Mouse (Mus musculus) lung, embryonic 16.5 days (tissue): ENCODE results near the gene Fstl1. TPM values are rescaled to one million over a fixed set of nuclear protein-coding genes. Genes with fewer than 3 reads are reported as not detected.
A peak's percentile ranks its signal among the peaks of the same experiment; 100 is the strongest.

ENCODE experiments used
- ATAC-seq: fragments of 200-750 bp; cut with Nextera tagmentation; 2 replicates; pipeline ENCODE4 v1.8.0; 2017; ENCODE audit warnings: low read depth, mild to moderate bottlenecking, moderate library complexity
- H3K27ac ChIP-seq: fragments of 300-500 bp; sonication (generic); 2 replicates; pipeline ENCODE4 v1.5.1; 2014; ENCODE audit warnings: mild to moderate bottlenecking, control low read depth, low read length
- H3K27me3 ChIP-seq: fragments of 300-500 bp; sonication (generic); 2 replicates; pipeline ENCODE4 v1.6.1; 2014; ENCODE audit warnings: low read depth, low read length, mixed read lengths; ENCODE audit not compliant: control insufficient read depth, insufficient read depth
- H3K36me3 ChIP-seq: fragments of 300-500 bp; sonication (generic); 2 replicates; pipeline ENCODE4 v1.6.1; 2014; ENCODE audit warnings: low read length; ENCODE audit not compliant: control insufficient read depth, insufficient read depth
- H3K4me1 ChIP-seq: fragments of 300-500 bp; sonication (generic); replicated peaks from 2 replicates; pipeline ENCODE4 v1.6.1; 2014; ENCODE audit warnings: low read length, mixed read lengths; ENCODE audit not compliant: control insufficient read depth, insufficient read depth
- H3K4me2 ChIP-seq: fragments of 300-500 bp; sonication (generic); 2 replicates; pipeline ENCODE4 v1.6.1; 2014; ENCODE audit warnings: low read depth, low read length, control low read depth
- H3K4me3 ChIP-seq: fragments of 300-500 bp; sonication (generic); 2 replicates; pipeline ENCODE4 v1.5.1; 2014; ENCODE audit warnings: mild to moderate bottlenecking, low read length, control low read depth
- H3K9ac ChIP-seq: fragments of 300-500 bp; sonication (generic); 2 replicates; pipeline ENCODE4 v1.6.1; 2014; ENCODE audit warnings: low read length, control low read depth
- H3K9me3 ChIP-seq: fragments of 300-500 bp; sonication (generic); 2 replicates; pipeline ENCODE4 v1.6.1; 2016; ENCODE audit warnings: low read length; ENCODE audit not compliant: control insufficient read depth
- WGBS: fragments of 180-500 bp; shearing (Covaris S2); extraction: QIAGEN DNeasy Blood & Tissue Kit; methylation state at CpG from one replicate; pipeline ENCODE4 v1.1.7; 2014; 5-methylcytosine and 5-hydroxymethylcytosine counted together
- polyA plus RNA-seq: library from polyadenylated mRNA; unstranded; fragments of >200 nt; fragmentation: Nextera tagmentation; extraction: Ambion mirVana; gene quantifications from 2 replicates; pipeline ENCODE4 v1.2.1, GENCODE M21; 2015

The Fstl1 gene
- polyA plus RNA-seq, result 617 and 655 TPM in 2 replicates

DNA sequence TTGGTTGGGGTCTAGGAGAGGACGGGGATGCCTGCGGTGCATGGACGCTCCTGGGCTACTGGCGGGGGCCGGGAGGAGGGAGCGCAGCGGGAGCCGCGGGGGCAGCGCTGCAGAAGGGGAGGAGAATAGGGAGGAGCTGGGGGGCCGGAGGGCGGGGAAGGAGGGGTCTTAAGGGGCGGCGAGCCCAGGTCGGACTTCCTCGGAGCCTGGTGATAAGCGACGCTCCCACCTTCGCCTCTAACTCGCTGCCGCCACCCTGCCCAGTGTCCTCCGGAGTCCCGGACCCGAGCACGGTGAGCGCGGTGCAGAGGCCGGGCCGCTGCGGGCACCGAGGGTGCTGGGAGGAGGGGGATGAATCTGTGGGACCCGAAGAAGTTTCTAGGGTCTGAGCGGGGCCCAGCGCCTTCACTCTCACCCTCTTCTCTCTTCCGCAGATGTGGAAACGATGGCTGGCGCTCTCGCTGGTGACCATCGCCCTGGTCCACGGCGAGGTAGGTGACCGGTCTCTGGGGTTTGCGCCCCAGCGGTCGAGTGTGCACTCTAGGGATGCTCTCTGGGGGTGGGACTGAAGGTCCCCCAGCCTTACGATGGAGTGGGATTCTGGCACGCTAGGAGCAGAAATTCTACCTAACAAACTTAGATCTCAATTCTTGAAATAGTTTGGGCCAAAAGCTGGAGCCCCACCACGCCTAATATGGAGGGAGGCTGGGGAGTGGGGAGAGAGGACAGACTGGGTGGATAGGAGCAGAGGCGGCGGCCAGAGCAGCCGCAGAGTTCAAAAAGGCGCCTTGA is at the start of gene Fstl1:
Fstl1 (plus strand) TSS at position 14 of the 792 bp plus-strand sequence.
- Histone ChIP-seq H3K4me2 (peak within 1 kb of the TSS; percentile 84), H3K4me3 (peak within 1 kb of the TSS; percentile 95), H3K27ac (peak within 1 kb of the TSS; percentile 94), H3K4me1 (peaks cover 27% of the 10 kb centered on the region), H3K9me3 (no peaks in the 10 kb centered on the region), H3K36me3 (peaks cover 2% of the 10 kb centered on the region; the same call in 1 of the 2 replicates), H3K27me3 (no peaks in the 10 kb centered on the region), H3K9ac (peak within 1 kb of the TSS; percentile 98)
- peak; percentile 88 for ATAC-seq
- WGBS, result under 1% methylated on average over 45 of the region's 52 CpGs

DNA sequence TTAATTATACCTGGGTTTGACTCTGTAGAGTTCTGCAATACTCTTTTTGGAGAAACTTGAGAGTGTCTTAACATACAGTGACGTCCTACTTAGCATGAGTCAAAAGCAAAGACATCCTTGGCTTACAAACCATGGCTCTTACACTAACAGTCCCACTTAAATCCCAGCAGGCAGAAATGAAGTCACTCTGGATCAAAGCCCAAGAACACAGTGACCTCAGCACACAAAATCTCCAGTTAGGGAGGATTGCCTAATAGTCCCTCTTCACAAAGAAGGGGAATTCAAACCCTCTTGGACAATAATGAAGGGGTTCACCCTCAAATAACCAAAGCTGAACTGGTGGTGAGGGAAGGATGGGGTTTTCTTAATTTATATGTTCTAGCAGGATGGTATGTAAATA is 48.0 kb upstream of the Fstl1 start:
- H3K9ac ChIP-seq, result no peak overlapping the region
- H3K4me1 ChIP-seq, result peaks cover 26% of the 10 kb centered on the region
- 26% methylated on average over 1 of the region's 1 CpGs for WGBS
- no peaks in the 10 kb centered on the region for H3K9me3 ChIP-seq
- H3K36me3 ChIP-seq, result no peaks in the 10 kb centered on the region
- no peak overlapping the region for H3K4me3 ChIP-seq
- ATAC-seq, result 0 out of 2 replicates have a peak, but pooled peaks have one; percentile 26
- H3K27me3 ChIP-seq, result no peaks in the 10 kb centered on the region
- H3K4me2 ChIP-seq, result no peak overlapping the region
- no peak overlapping the region for H3K27ac ChIP-seq

DNA sequence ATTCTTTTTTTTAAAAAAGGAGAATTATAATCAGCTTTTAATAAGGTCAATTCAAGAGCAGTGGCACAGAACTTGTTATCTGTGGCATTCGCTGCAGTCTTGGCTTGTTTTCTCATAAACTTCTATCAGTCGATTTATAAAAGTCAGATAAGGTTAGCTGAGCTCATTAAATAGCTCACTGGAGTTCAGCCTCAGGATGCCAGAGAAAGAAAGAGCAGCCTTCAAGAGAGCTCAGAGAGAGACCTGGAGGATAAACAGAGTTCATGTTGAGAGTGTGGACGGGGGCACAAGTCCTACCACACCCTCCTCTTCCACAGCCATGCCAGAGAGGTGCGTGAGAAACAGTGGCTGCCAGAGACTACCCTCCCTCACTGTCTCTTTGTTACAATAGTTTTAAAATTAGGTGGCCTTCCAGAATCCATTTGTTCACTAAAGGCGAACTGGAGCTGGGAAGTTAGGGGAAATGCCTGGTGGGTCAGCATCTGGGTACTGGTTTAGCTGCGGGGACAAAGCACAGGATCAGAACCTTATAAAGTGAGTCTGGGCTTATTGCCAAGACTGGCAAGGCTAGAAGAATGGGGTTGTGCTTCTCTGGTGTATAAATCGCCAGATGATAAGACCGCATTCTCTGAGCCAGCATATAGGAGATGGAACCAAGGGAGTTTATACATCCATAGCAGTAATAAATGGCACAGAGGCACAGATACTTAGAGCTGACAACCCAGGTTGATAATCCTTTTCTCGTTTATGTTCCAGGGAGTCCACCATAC is 47.1 kb upstream of the Fstl1 start:
- no peak overlapping the region for H3K4me3 ChIP-seq
- no peaks in the 10 kb centered on the region for H3K9me3 ChIP-seq
- H3K27me3 ChIP-seq, result no peaks in the 10 kb centered on the region
- H3K4me2 ChIP-seq, result no peak overlapping the region
- H3K36me3 ChIP-seq, result no peaks in the 10 kb centered on the region
- WGBS, result 31% methylated on average over 9 of the region's 9 CpGs
- 0 out of 2 replicates have a peak, but pooled peaks have one; percentile 36 for ATAC-seq
- 0 out of 2 replicates have a peak overlapping the region, but pooled peaks have one; percentile 10 for H3K9ac ChIP-seq
- peak overlapping the region; percentile 65 for H3K27ac ChIP-seq
- peaks cover 26% of the 10 kb centered on the region for H3K4me1 ChIP-seq

DNA sequence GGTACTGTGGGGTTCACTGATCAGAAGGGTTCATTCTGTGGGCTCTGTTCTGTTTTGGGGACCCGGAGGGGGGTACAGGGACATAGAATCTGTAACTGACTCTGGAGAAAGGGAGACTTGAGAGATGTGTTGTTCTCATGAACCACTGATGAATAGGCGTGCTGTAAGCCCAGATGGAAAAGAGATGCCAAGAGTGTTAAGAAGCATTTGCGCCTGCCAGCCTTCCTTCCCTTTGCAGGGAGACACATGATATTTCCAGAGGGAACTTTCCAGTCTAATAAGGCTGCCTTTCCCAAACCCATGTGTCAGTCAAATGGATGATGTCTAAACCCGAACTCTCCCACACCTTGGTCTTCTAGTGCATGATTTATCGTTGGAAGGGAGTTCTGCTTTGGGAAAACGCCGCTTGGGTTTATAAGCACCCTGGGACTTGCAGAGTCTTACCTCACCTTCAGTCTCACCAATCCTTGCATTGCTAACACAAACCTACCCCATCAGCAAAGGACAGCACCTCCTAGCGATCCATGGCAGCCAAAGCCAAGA is 46.3 kb upstream of the Fstl1 start:
- H3K27me3 ChIP-seq, result no peaks in the 10 kb centered on the region
- H3K9ac ChIP-seq, result no peak overlapping the region
- H3K4me1 ChIP-seq, result peaks cover 26% of the 10 kb centered on the region
- no peaks in the 10 kb centered on the region for H3K36me3 ChIP-seq
- H3K4me3 ChIP-seq, result no peak overlapping the region
- 77% methylated on average over 8 of the region's 8 CpGs for WGBS
- no peak overlapping the region for H3K4me2 ChIP-seq
- no peak for ATAC-seq
- no peak overlapping the region for H3K27ac ChIP-seq
- H3K9me3 ChIP-seq, result no peaks in the 10 kb centered on the region

GRCm38 (mm10) chr16:37731431-37731830 is 45.2 kb upstream of the Fstl1 start:
- Histone ChIP-seq H3K27me3 (no peaks in the 10 kb centered on the region), H3K27ac (peak overlapping the region; percentile 19), H3K4me1 (peaks cover 26% of the 10 kb centered on the region), H3K9ac (no peak overlapping the region), H3K4me2 (no peak overlapping the region), H3K4me3 (no peak overlapping the region), H3K36me3 (no peaks in the 10 kb centered on the region), H3K9me3 (no peaks in the 10 kb centered on the region)
- WGBS, result 26% methylated on average over 4 of the region's 4 CpGs
- no peak for ATAC-seq

DNA sequence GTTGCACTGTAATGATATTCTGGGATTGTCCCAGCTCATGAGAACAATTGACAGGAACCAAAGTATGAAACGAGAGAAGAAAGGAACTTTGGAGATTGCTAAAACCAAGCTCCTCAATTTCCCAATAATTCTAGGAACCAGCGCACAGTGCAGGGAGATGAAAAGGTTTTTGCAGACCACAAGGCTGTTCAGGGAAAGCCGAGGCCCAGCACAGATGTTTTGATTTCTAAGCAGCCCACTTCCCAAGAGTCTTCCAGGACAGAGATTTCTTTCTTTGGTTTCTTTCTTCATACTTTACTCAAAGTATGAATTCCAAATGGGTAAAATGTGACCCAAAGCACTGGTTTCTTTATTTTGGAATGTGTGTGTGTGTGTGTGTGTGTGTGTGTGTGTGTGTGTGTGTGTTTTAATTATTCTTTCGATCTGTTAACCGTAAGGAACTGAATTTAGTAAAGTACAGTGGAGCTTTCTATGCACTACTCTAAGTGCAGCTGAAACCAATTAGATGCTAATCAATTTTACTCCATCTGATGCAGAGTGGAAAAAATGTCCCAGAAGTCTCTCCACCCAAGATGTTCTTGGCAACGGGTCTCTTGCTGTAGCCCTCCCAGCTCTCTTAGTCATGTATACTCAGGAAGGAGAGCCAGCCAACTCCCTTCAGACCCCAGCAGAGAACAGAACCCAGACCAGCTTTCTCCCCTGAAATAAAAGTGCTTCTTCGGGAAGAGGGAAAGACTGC is 44.5 kb upstream of the Fstl1 start:
- ATAC-seq, result peak; percentile 79
- peaks cover 26% of the 10 kb centered on the region for H3K4me1 ChIP-seq

GRCm38 (mm10) chr16:37740076-37740475 is 36.6 kb upstream of the Fstl1 start:
- Histone ChIP-seq H3K4me1 (no peaks in the 10 kb centered on the region), H3K27ac (no peak overlapping the region), H3K4me2 (no peak overlapping the region), H3K27me3 (no peaks in the 10 kb centered on the region), H3K36me3 (no peaks in the 10 kb centered on the region), H3K4me3 (no peak overlapping the region), H3K9me3 (no peaks in the 10 kb centered on the region), H3K9ac (no peak overlapping the region)
- ATAC-seq, result no peak
- WGBS, result 80% methylated on average over 2 of the region's 2 CpGs

More for the DNA sequence above, 44.5 kb upstream of the Fstl1 start:
- H3K27me3 ChIP-seq, result no peaks in the 10 kb centered on the region
- peak overlapping the region; percentile 19 for H3K27ac ChIP-seq
- 51% methylated on average over 7 of the region's 7 CpGs for WGBS
- H3K4me3 ChIP-seq, result no peak overlapping the region
- no peaks in the 10 kb centered on the region for H3K36me3 ChIP-seq
- no peaks in the 10 kb centered on the region for H3K9me3 ChIP-seq
- no peak overlapping the region for H3K9ac ChIP-seq
- no peak overlapping the region for H3K4me2 ChIP-seq

DNA sequence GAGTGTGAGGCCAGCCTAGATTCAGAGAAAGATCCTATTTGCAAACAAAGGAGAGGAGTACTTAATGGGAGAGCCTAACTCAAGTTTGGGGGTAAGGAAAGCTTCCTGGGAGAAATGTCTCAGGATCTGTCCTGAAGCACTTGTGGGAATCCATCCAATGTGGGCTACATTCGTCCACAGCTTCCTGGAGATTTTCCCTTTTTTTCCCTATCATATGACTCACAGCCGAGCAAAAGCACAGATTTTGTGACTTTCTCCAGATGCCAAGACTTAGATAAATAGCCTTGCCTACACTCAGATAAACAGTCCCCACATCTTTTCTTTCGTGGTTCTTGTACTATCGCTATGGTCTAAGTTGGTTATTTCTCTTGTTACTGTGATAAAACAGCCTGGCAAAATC is 34.4 kb upstream of the Fstl1 start:
- H3K4me1 ChIP-seq, result no peaks in the 10 kb centered on the region
- H3K9ac ChIP-seq, result no peak overlapping the region
- no peak overlapping the region for H3K4me3 ChIP-seq
- no peak for ATAC-seq
- WGBS, result 37% methylated on average over 4 of the region's 4 CpGs
- no peaks in the 10 kb centered on the region for H3K9me3 ChIP-seq
- H3K27me3 ChIP-seq, result no peaks in the 10 kb centered on the region
- no peak overlapping the region for H3K4me2 ChIP-seq
- H3K36me3 ChIP-seq, result no peaks in the 10 kb centered on the region
- H3K27ac ChIP-seq, result no peak overlapping the region
